Mouse (Mus musculus): Measurements from ENCODE around the gene Pla2g6. TPM values are rescaled to one million over a fixed set of nuclear protein-coding genes. Genes with fewer than 3 reads are reported as not detected.

Pla2g6 gene
- total and polyA plus RNA-seq, 3 experiments = 9.3 to 20.9 (median 14.8) TPM

GRCm38 (mm10) chr15:79359954-79360353 is 31.8 kb upstream of the Pla2g6 start:
- TF ChIP-seq MYC (IDR thresholded peaks at IDR 0.05; ENCODE audit: low read depth, low read length) = no peak
- no peak for TF ChIP-seq MEF2A (IDR thresholded peaks at IDR 0.05; ENCODE audit: borderline replicate concordance, low read depth, low read length)
- no peak for TF ChIP-seq PAX5 (IDR thresholded peaks at IDR 0.05; ENCODE audit: low read length)
- Histone ChIP-seq H3K4me2 (ENCODE audit: insufficient read depth, low read depth, poor library complexity, severe bottlenecking) (no peak overlapping the region), H3K79me2 (replicated peaks; ENCODE audit: control insufficient read depth, extremely low read depth, insufficient read depth, poor library complexity, severe bottlenecking) (peaks cover 16% of the 10 kb centered on the region), H3K4me3 (replicated peaks in 1 of 3; ENCODE audit: low read depth in 2 of 3, low read length in 2 of 3, poor library complexity in 1 of 3) (no peak overlapping the region), H3K4me1 (ENCODE audit: control insufficient read depth in 1 of 2, insufficient read depth in 2 of 2) (peaks cover 3 to 22% of the 10 kb centered on the region in 2 experiments; a peak in 3 of 4 replicates), H3K27me3 (replicated peaks) (no peaks in the 10 kb centered on the region), H3K27ac (ENCODE audit: insufficient read depth, low read depth) (no peak overlapping the region), H3K9ac (ENCODE audit: insufficient read depth, low read depth) (no peak overlapping the region), H3K9me3 (replicated peaks; ENCODE audit: low read length) (no peaks in the 10 kb centered on the region), H3K36me3 (replicated peaks in 1 of 2; ENCODE audit: control insufficient read depth in 1 of 2, insufficient read depth in 1 of 2, low read length in 1 of 2) (peaks cover 35 to 71% of the 10 kb centered on the region in 2 experiments)
- in situ Hi-C loops (cut with MboI; ENCODE audit: low pct_ligation_motif_present, low pct_unique_long_range_greater_than_20kb, low sequenced_read_pairs) = no loop called here
- dilution Hi-C loops (cut with MboI; ENCODE audit: extremely low pct_ligation_motif_present, extremely low pct_unique_long_range_greater_than_20kb, low sequenced_read_pairs) = no loop called here
- no peak for DNase-seq (ENCODE audit: extremely low read depth)

- Histone ChIP-seq H3K36me3 (replicated peaks in 1 of 2; ENCODE audit: control insufficient read depth in 1 of 2, insufficient read depth in 1 of 2, low read length in 1 of 2) (peaks cover 20 to 66% of the 10 kb centered on the region in 2 experiments), H3K9me3 (replicated peaks; ENCODE audit: low read length) (no peaks in the 10 kb centered on the region), H3K79me2 (replicated peaks; ENCODE audit: control insufficient read depth, extremely low read depth, insufficient read depth, poor library complexity, severe bottlenecking) (peaks cover 25% of the 10 kb centered on the region), H3K4me3 (replicated peaks in 1 of 3; ENCODE audit: low read depth in 2 of 3, low read length in 2 of 3, poor library complexity in 1 of 3) (no peak overlapping the region), H3K4me2 (ENCODE audit: insufficient read depth, low read depth, poor library complexity, severe bottlenecking) (no peak overlapping the region; the same call in 1 of the 2 replicates), H3K9ac (ENCODE audit: insufficient read depth, low read depth) (no peak overlapping the region), H3K4me1 (ENCODE audit: control insufficient read depth in 1 of 2, insufficient read depth in 2 of 2) (peaks cover 18 to 40% of the 10 kb centered on the region in 2 experiments), H3K27me3 (replicated peaks) (no peaks in the 10 kb centered on the region), H3K27ac (ENCODE audit: insufficient read depth, low read depth) (no peak overlapping the region)
- dilution Hi-C loops (cut with MboI; ENCODE audit: extremely low pct_ligation_motif_present, extremely low pct_unique_long_range_greater_than_20kb, low sequenced_read_pairs) (no loop called here), in situ Hi-C loops (cut with MboI; ENCODE audit: low pct_ligation_motif_present, low pct_unique_long_range_greater_than_20kb, low sequenced_read_pairs) (no loop called here)
- no peak for TF ChIP-seq KAT2A (IDR thresholded peaks at IDR 0.05; ENCODE audit: insufficient replicate concordance, low read length)
- no peak for TF ChIP-seq ZMIZ1 (IDR thresholded peaks at IDR 0.05; ENCODE audit: low read depth, low read length)
- TF ChIP-seq RAD21 (IDR thresholded peaks at IDR 0.05; ENCODE audit: low read depth, low read length) = no peak
- TF ChIP-seq JUND (conservative IDR thresholded peaks at IDR 0.05; ENCODE audit: low read depth, low read length) = no peak
- no peak for TF ChIP-seq ZC3H11A (IDR thresholded peaks at IDR 0.05; ENCODE audit: low read depth, low read length)
- no peak for TF ChIP-seq PAX5 (IDR thresholded peaks at IDR 0.05; ENCODE audit: low read length)
- TF ChIP-seq POLR2AphosphoS2 (IDR thresholded peaks at IDR 0.05; ENCODE audit: low read depth, low read length) = no peak
- no peak for DNase-seq (ENCODE audit: extremely low read depth)
Measured at GRCm38 (mm10) chr15:79357974-79358690, 29.9 kb upstream of the Pla2g6 start.

GRCm38 (mm10) chr15:79357036-79357911 is 29.1 kb upstream of the Pla2g6 start:
- peaks cover 21 to 48% of the 10 kb centered on the region in 2 experiments for H3K4me1 ChIP-seq (ENCODE audit: control insufficient read depth in 1 of 2, insufficient read depth in 2 of 2)
- H3K9me3 ChIP-seq (replicated peaks; ENCODE audit: low read length) = no peaks in the 10 kb centered on the region
- peak overlapping the region; percentile 88 for H3K9ac ChIP-seq (ENCODE audit: insufficient read depth, low read depth)
- peak overlapping the region; percentile 93 for H3K27ac ChIP-seq (ENCODE audit: insufficient read depth, low read depth)
- peak; percentile 75 for DNase-seq (ENCODE audit: extremely low read depth)
- peak overlapping the region; percentile 65 to 85 (median 76) for H3K4me3 ChIP-seq (replicated peaks in 1 of 3; ENCODE audit: low read depth in 2 of 3, low read length in 2 of 3, poor library complexity in 1 of 3)
- H3K79me2 ChIP-seq (replicated peaks; ENCODE audit: control insufficient read depth, extremely low read depth, insufficient read depth, poor library complexity, severe bottlenecking) = peaks cover 25% of the 10 kb centered on the region
- dilution Hi-C loops (cut with MboI; ENCODE audit: extremely low pct_ligation_motif_present, extremely low pct_unique_long_range_greater_than_20kb, low sequenced_read_pairs) = no loop called here
- H3K27me3 ChIP-seq (replicated peaks) = no peaks in the 10 kb centered on the region
- in situ Hi-C loops (cut with MboI; ENCODE audit: low pct_ligation_motif_present, low pct_unique_long_range_greater_than_20kb, low sequenced_read_pairs) = no loop called here
- peak overlapping the region; percentile 82 for H3K4me2 ChIP-seq (ENCODE audit: insufficient read depth, low read depth, poor library complexity, severe bottlenecking)
- peaks cover 12 to 62% of the 10 kb centered on the region in 2 experiments for H3K36me3 ChIP-seq (replicated peaks in 1 of 2; ENCODE audit: control insufficient read depth in 1 of 2, insufficient read depth in 1 of 2, low read length in 1 of 2)
- no peak for TF ChIP-seq POLR2AphosphoS2 (IDR thresholded peaks at IDR 0.05; ENCODE audit: low read depth, low read length)
- peak; percentile 4; the same call in 1 of the 2 replicates for TF ChIP-seq MEF2A (IDR thresholded peaks at IDR 0.05; ENCODE audit: borderline replicate concordance, low read depth, low read length)
- TF ChIP-seq SIN3A (IDR thresholded peaks at IDR 0.05; ENCODE audit: low read length) = peak; percentile 92
- no peak for TF ChIP-seq RCOR1 (conservative IDR thresholded peaks at IDR 0.05; ENCODE audit: low read depth, low read length)
- 0 out of 2 replicates have a peak, but pooled peaks have one; percentile 27 for TF ChIP-seq E2F4 (IDR thresholded peaks at IDR 0.05; ENCODE audit: insufficient replicate concordance, low read depth, low read length)
- TF ChIP-seq HCFC1 (IDR thresholded peaks at IDR 0.05; ENCODE audit: low read depth, low read length) = no peak
- peak; percentile 58 for TF ChIP-seq BHLHE40 (IDR thresholded peaks at IDR 0.05; ENCODE audit: low read depth, low read length)
- TF ChIP-seq ELF1 (IDR thresholded peaks at IDR 0.05; ENCODE audit: low read depth, low read length) = peak; percentile 83
- peak; percentile 45; the same call in 1 of the 2 replicates for TF ChIP-seq NRF1 (IDR thresholded peaks at IDR 0.05; ENCODE audit: low read depth, low read length)
- TF ChIP-seq EP300 (IDR thresholded peaks at IDR 0.05; ENCODE audit: low read length) = peak; percentile 51
- TF ChIP-seq MXI1 (IDR thresholded peaks at IDR 0.05; ENCODE audit: low read depth, low read length) = peak; percentile 69
- no peak for TF ChIP-seq TBP (conservative IDR thresholded peaks at IDR 0.05; ENCODE audit: low read depth, low read length)
- TF ChIP-seq MAZ (IDR thresholded peaks at IDR 0.05; ENCODE audit: low read depth, low read length) = no peak
- TF ChIP-seq KAT2A (IDR thresholded peaks at IDR 0.05; ENCODE audit: insufficient replicate concordance, low read length) = 0 out of 2 replicates have a peak, but pooled peaks have one; percentile 25
- peak; percentile 74 for TF ChIP-seq TCF12 (IDR thresholded peaks at IDR 0.05; ENCODE audit: low read depth, low read length)
